Mouse (Mus musculus): ENCODE data around the gene Srr. TPM values are rescaled to one million over a fixed set of nuclear protein-coding genes. Genes with fewer than 3 reads are reported as not detected.

Gene Srr
- polyA plus RNA-seq, 1 experiment from 2014 or later: 27.8 TPM

- peak; percentile 94 for DNase-seq (ENCODE audit: low spot score)
- Histone ChIP-seq H3K4me3 (ENCODE audit: low read depth, low read length) (peak within 1 kb of the TSS; percentile 94), H3K27ac (ENCODE audit: low read depth, low read length) (peak within 1 kb of the TSS; percentile 82), H3K4me1 (replicated peaks; ENCODE audit: control insufficient read depth, insufficient read depth, low read length) (no peaks in the 10 kb centered on the region), H3K9me3 (ENCODE audit: control insufficient read depth, low read length) (no peaks in the 10 kb centered on the region), H3K36me3 (ENCODE audit: control insufficient read depth, insufficient read depth, low read length) (0 out of 2 replicates have a peak, but pooled peaks cover 2% of the 10 kb centered on the region), H3K9ac (ENCODE audit: low read depth, low read length) (peak within 1 kb of the TSS; percentile 80), H3K4me2 (replicated peaks; ENCODE audit: low read depth, low read length) (peak within 1 kb of the TSS; percentile 91), H3K27me3 (ENCODE audit: control insufficient read depth, insufficient read depth, low read length) (no peaks in the 10 kb centered on the region)
- under 1% methylated on average over 54 of the region's 54 CpGs for WGBS
- ATAC-seq (ENCODE audit: low FRiP score): peak; percentile 83
Measured at GRCm38 (mm10) chr11:74897678-74898516, 27.9 kb downstream of the Srr start, which contains the start of gene Tsr1. Gene Tsr1, plus strand, starts transcription at chr11:74898071.

GRCm38 (mm10) chr11:74896901-74897677 lies 28.7 kb downstream of the Srr start, which contains the start of gene Sgsm2:
Gene Sgsm2, minus strand, starts transcription at chr11:74897060.
- Histone ChIP-seq H3K27me3 (ENCODE audit: control insufficient read depth, insufficient read depth, low read length) (no peaks in the 10 kb centered on the region), H3K4me3 (ENCODE audit: low read depth, low read length) (peak within 1 kb of the TSS; percentile 94), H3K4me2 (replicated peaks; ENCODE audit: low read depth, low read length) (peak within 1 kb of the TSS; percentile 91), H3K4me1 (replicated peaks; ENCODE audit: control insufficient read depth, insufficient read depth, low read length) (no peaks in the 10 kb centered on the region), H3K36me3 (ENCODE audit: control insufficient read depth, insufficient read depth, low read length) (0 out of 2 replicates have a peak, but pooled peaks cover 2% of the 10 kb centered on the region), H3K27ac (ENCODE audit: low read depth, low read length) (peak within 1 kb of the TSS; percentile 82), H3K9me3 (ENCODE audit: control insufficient read depth, low read length) (no peaks in the 10 kb centered on the region), H3K9ac (ENCODE audit: low read depth, low read length) (peak within 1 kb of the TSS; percentile 80)
- ATAC-seq (ENCODE audit: low FRiP score) (peak; percentile 88), DNase-seq (ENCODE audit: low spot score) (peak; percentile 87)
- 0% methylated on average over 38 of the region's 74 CpGs for WGBS

- ATAC-seq (ENCODE audit: low FRiP score): peak; percentile 62
Measured at GRCm38 (mm10) chr11:74895980-74896900, 29.5 kb downstream of the Srr start.

GRCm38 (mm10) chr11:74894619-74895018 lies 31.1 kb downstream of the Srr start:
- no peaks in the 10 kb centered on the region for H3K9me3 ChIP-seq (ENCODE audit: control insufficient read depth, low read length)
- H3K4me1 ChIP-seq (replicated peaks; ENCODE audit: control insufficient read depth, insufficient read depth, low read length): no peaks in the 10 kb centered on the region
- ATAC-seq (ENCODE audit: low FRiP score) (no peak), DNase-seq (ENCODE audit: low spot score) (no peak)
- H3K36me3 ChIP-seq (ENCODE audit: control insufficient read depth, insufficient read depth, low read length): no peaks in the 10 kb centered on the region
- H3K4me3 ChIP-seq (ENCODE audit: low read depth, low read length): no peak overlapping the region
- no peak overlapping the region for H3K9ac ChIP-seq (ENCODE audit: low read depth, low read length)
- 92% methylated on average over 4 of the region's 4 CpGs for WGBS
- H3K27ac ChIP-seq (ENCODE audit: low read depth, low read length): no peak overlapping the region
- no peak overlapping the region for H3K4me2 ChIP-seq (replicated peaks; ENCODE audit: low read depth, low read length)
- H3K27me3 ChIP-seq (ENCODE audit: control insufficient read depth, insufficient read depth, low read length): no peaks in the 10 kb centered on the region

More at GRCm38 (mm10) chr11:74895980-74896900, 29.5 kb downstream of the Srr start:
- DNase-seq (ENCODE audit: low spot score): peak; percentile 64
- no peaks in the 10 kb centered on the region for H3K36me3 ChIP-seq (ENCODE audit: control insufficient read depth, insufficient read depth, low read length)
- peak overlapping the region; percentile 82 for H3K27ac ChIP-seq (ENCODE audit: low read depth, low read length)
- H3K4me2 ChIP-seq (replicated peaks; ENCODE audit: low read depth, low read length): peak overlapping the region; percentile 91
- peak overlapping the region; percentile 94 for H3K4me3 ChIP-seq (ENCODE audit: low read depth, low read length)
- H3K27me3 ChIP-seq (ENCODE audit: control insufficient read depth, insufficient read depth, low read length): no peaks in the 10 kb centered on the region
- WGBS: under 1% methylated on average over 35 of the region's 55 CpGs
- no peaks in the 10 kb centered on the region for H3K4me1 ChIP-seq (replicated peaks; ENCODE audit: control insufficient read depth, insufficient read depth, low read length)
- H3K9ac ChIP-seq (ENCODE audit: low read depth, low read length): peak overlapping the region; percentile 80
- H3K9me3 ChIP-seq (ENCODE audit: control insufficient read depth, low read length): no peaks in the 10 kb centered on the region

GRCm38 (mm10) chr11:74883098-74883497 lies 42.6 kb downstream of the Srr start:
- ATAC-seq (ENCODE audit: low FRiP score): no peak
- DNase-seq (ENCODE audit: low spot score): no peak
- 95% methylated on average over 10 of the region's 10 CpGs for WGBS
- H3K4me1 ChIP-seq (replicated peaks; ENCODE audit: control insufficient read depth, insufficient read depth, low read length): no peaks in the 10 kb centered on the region
- no peak overlapping the region for H3K4me2 ChIP-seq (replicated peaks; ENCODE audit: low read depth, low read length)
- no peak overlapping the region for H3K27ac ChIP-seq (ENCODE audit: low read depth, low read length)
- no peaks in the 10 kb centered on the region for H3K27me3 ChIP-seq (ENCODE audit: control insufficient read depth, insufficient read depth, low read length)
- H3K9me3 ChIP-seq (ENCODE audit: control insufficient read depth, low read length): no peaks in the 10 kb centered on the region
- no peak overlapping the region for H3K4me3 ChIP-seq (ENCODE audit: low read depth, low read length)
- H3K36me3 ChIP-seq (ENCODE audit: control insufficient read depth, insufficient read depth, low read length): 0 out of 2 replicates have a peak, but pooled peaks cover 2% of the 10 kb centered on the region
- H3K9ac ChIP-seq (ENCODE audit: low read depth, low read length): no peak overlapping the region

- H3K9ac ChIP-seq (ENCODE audit: low read depth, low read length): no peak overlapping the region
- H3K27ac ChIP-seq (ENCODE audit: low read depth, low read length): no peak overlapping the region
- H3K4me1 ChIP-seq (replicated peaks; ENCODE audit: control insufficient read depth, insufficient read depth, low read length): no peaks in the 10 kb centered on the region
- no peak for DNase-seq (ENCODE audit: low spot score)
- H3K4me3 ChIP-seq (ENCODE audit: low read depth, low read length): no peak overlapping the region
- H3K36me3 ChIP-seq (ENCODE audit: control insufficient read depth, insufficient read depth, low read length): 0 out of 2 replicates have a peak, but pooled peaks cover 2% of the 10 kb centered on the region
- no peaks in the 10 kb centered on the region for H3K27me3 ChIP-seq (ENCODE audit: control insufficient read depth, insufficient read depth, low read length)
- no peak overlapping the region for H3K4me2 ChIP-seq (replicated peaks; ENCODE audit: low read depth, low read length)
- ATAC-seq (ENCODE audit: low FRiP score): no peak
- 70% methylated on average over 14 of the region's 14 CpGs for WGBS
- H3K9me3 ChIP-seq (ENCODE audit: control insufficient read depth, low read length): no peaks in the 10 kb centered on the region
Measured at GRCm38 (mm10) chr11:74881979-74882378, 43.8 kb downstream of the Srr start.

GRCm38 (mm10) chr11:74880999-74881398 lies 44.7 kb downstream of the Srr start:
- ATAC-seq (ENCODE audit: low FRiP score) (no peak), DNase-seq (ENCODE audit: low spot score) (no peak)
- Histone ChIP-seq H3K9ac (ENCODE audit: low read depth, low read length) (no peak overlapping the region), H3K36me3 (ENCODE audit: control insufficient read depth, insufficient read depth, low read length) (0 out of 2 replicates have a peak, but pooled peaks cover 2% of the 10 kb centered on the region), H3K27me3 (ENCODE audit: control insufficient read depth, insufficient read depth, low read length) (no peaks in the 10 kb centered on the region), H3K4me1 (replicated peaks; ENCODE audit: control insufficient read depth, insufficient read depth, low read length) (0 out of 2 replicates have a peak, but pooled peaks cover 3% of the 10 kb centered on the region), H3K27ac (ENCODE audit: low read depth, low read length) (no peak overlapping the region), H3K9me3 (ENCODE audit: control insufficient read depth, low read length) (no peaks in the 10 kb centered on the region), H3K4me2 (replicated peaks; ENCODE audit: low read depth, low read length) (no peak overlapping the region), H3K4me3 (ENCODE audit: low read depth, low read length) (no peak overlapping the region)
- 89% methylated on average over 9 of the region's 9 CpGs for WGBS

- ATAC-seq (ENCODE audit: low FRiP score) (peak; percentile 87), DNase-seq (ENCODE audit: low spot score) (peak; percentile 77)
- Histone ChIP-seq H3K9me3 (ENCODE audit: control insufficient read depth, low read length) (no peaks in the 10 kb centered on the region), H3K27me3 (ENCODE audit: control insufficient read depth, insufficient read depth, low read length) (no peaks in the 10 kb centered on the region), H3K4me3 (ENCODE audit: low read depth, low read length) (0 out of 2 replicates have a peak overlapping the region, but pooled peaks have one; percentile 9), H3K36me3 (ENCODE audit: control insufficient read depth, insufficient read depth, low read length) (no peaks in the 10 kb centered on the region), H3K9ac (ENCODE audit: low read depth, low read length) (no peak overlapping the region), H3K4me1 (replicated peaks; ENCODE audit: control insufficient read depth, insufficient read depth, low read length) (0 out of 2 replicates have a peak, but pooled peaks cover 3% of the 10 kb centered on the region), H3K27ac (ENCODE audit: low read depth, low read length) (peak overlapping the region; percentile 39; the same call in 1 of the 2 replicates), H3K4me2 (replicated peaks; ENCODE audit: low read depth, low read length) (no peak overlapping the region; the same call in 1 of the 2 replicates)
- WGBS: 2% methylated on average over 9 of the region's 9 CpGs
Measured at GRCm38 (mm10) chr11:74876801-74877200, 48.9 kb downstream of the Srr start.

Measured in hindbrain, embryonic 11.5 days (tissue).